Mouse (Mus musculus) cortical plate, adult 2 months (tissue): ENCODE results near the gene Gm43064.

Experiments
- CTCF ChIP-seq: fragments of 200-500 bp; IDR thresholded peaks from 2 replicates; pipeline ENCODE4 v1.5.1; 2011; ENCODE audit warnings: mild to moderate bottlenecking, control low read depth, low read length; ENCODE audit not compliant: insufficient read depth; ENCODE audit errors: extremely low read depth
- POLR2A ChIP-seq: fragments of 200-500 bp; IDR thresholded peaks from 2 replicates; pipeline ENCODE4 v1.6.1; 2011; ENCODE audit warnings: mild to moderate bottlenecking, low read length, control low read depth; ENCODE audit not compliant: insufficient read depth; ENCODE audit errors: extremely low read depth

DNA sequence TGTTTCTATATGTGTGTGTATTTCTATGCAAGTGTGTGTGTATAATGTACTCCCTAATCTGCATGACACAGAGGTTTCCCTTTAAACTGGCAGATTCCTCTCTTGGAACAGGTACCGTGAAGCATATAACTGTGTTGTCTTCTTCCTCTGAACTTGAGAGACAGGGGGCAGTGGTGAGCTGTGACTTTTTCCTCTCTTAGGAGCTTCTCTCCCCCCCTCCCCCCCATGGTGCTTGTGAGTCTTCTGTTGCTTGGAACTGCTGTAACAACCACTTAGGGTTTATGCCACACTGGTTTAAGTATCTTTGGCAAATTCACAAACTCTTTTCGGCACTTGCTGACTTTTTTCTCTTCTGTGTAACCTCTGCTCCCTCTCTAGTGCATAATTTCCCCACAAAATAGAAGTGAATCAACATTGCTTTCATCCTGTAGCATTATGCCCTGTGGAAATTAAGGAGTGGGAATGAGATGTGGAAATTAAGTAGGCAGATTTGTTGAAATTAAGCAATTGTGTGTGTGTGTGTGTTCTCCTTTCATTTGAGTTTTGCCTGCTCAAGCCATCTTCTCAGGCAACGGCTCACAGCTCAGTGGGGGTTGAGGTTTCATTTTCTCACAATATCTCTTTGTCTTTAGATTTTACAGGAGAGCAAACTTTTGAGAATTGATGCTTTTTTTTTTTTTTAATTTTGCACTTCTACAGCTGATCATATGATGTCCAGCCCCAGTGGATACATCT, 43.4 kb downstream of the Gm43064 start:
- TF ChIP-seq CTCF (peak; percentile 20; the same call in 1 of the 2 replicates), POLR2A (no peak)
